Mouse (Mus musculus) cerebellum, postnatal 10 days (tissue): ENCODE results near the gene Kcnip1.

ENCODE experiments used
- DNase-seq, 2 experiments: peaks; one replicate each; pipeline ENCODE4 v3.0.0; 2021; ENCODE audit warnings: mixed read lengths in 2 of 2

Gene Kcnip1

DNA sequence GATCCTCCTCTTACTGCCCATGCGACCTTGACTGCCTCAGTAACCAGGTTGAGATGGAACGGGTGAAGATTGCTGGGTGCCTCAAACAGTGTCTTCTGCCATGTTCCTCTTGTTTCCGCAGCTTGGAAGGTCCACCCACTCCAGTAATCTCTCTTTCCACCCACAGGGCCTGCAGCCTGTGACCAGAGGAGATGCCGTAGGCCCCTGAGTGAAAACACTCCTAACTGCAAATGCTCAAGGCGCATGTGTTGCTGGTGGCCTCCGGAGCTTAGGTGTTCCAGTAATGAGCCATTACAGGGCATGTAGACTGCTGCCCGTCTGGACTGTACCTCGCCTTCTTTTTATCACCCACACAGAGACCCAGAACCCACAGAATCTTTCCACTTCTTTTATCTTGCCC, 55.3 kb downstream of the Kcnip1 start:
- DNase-seq, result no peak

DNA sequence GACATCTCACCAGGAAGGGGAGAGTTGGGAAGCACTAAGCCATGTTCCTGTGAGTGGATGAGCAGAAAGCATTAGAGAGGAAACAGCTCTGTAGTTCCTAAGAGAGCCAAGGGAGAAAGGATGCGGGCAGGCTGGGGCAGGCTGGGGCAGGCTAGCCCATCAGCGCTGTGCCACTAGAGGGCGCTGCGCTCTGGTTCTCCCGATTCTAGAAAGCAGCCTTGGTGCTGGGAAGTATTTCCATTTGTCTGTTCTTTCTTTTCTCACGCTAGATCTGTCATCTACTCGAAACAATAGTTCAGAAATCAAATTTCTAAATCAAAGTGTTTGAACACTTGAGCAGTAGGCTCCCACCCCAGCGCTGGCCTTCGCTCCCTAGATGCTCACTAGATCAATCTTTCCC, 58.7 kb downstream of the Kcnip1 start:
- no peak for DNase-seq

GRCm38 (mm10) chr11:33932386-33933111, 60.4 kb downstream of the Kcnip1 start:
- DNase-seq, result no peak

GRCm38 (mm10) chr11:33931836-33932385, 61.0 kb downstream of the Kcnip1 start:
- no peak for DNase-seq

- peak in 1 of 2 experiments; percentile 61 for DNase-seq
Measured at GRCm38 (mm10) chr11:33929412-33929811, 63.5 kb downstream of the Kcnip1 start.

GRCm38 (mm10) chr11:33928658-33929057, 64.3 kb downstream of the Kcnip1 start:
- peak; percentile 42 to 49 for DNase-seq

DNA sequence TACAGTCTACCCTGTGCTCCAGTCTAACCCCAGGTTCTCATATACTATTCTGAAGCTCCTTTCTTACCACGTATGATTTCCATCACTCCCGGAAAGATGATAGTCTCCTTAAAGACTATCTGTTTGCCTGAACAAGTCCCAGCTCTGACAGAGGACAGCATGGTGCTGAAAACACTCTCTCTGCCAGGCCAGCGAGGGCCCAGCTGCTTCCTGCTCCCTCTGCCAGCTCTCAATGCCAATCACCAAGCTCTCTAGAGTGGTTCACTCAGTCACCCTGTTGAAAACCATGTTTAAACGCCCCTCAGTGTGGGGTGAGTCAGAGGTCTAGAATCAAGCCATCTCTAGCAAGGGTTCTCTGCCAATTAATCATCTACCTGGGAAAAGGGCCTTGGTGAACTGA, 65.1 kb downstream of the Kcnip1 start:
- peak; percentile 78 to 82 for DNase-seq

DNA sequence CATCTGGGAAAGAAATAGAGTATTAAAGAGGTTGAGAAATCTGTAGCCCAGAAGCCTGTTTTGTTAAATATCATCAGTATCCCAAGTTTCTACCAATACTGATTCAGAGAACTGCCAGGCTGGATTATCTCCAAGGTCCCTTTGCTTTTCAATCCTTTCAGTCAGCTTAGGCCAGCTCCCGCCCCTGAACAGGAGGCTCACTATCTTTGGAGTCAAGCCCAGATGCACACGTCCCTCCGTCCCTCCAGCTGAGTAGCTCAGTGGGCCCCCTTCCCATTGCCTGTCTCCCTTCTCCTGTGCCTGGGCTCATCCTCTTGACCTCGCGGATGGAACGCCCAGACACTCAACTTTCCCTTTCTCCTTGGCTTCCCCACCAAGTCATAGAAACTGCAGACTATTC, 65.6 kb downstream of the Kcnip1 start:
- DNase-seq, result peak; percentile 74 to 77

GRCm38 (mm10) chr11:33926551-33926950, 66.4 kb downstream of the Kcnip1 start:
- peak; percentile 30 for DNase-seq

- DNase-seq, result no peak
Measured at GRCm38 (mm10) chr11:33925778-33926177, 67.2 kb downstream of the Kcnip1 start.

- no peak for DNase-seq
Measured at GRCm38 (mm10) chr11:33923031-33923430, 69.9 kb downstream of the Kcnip1 start.

DNA sequence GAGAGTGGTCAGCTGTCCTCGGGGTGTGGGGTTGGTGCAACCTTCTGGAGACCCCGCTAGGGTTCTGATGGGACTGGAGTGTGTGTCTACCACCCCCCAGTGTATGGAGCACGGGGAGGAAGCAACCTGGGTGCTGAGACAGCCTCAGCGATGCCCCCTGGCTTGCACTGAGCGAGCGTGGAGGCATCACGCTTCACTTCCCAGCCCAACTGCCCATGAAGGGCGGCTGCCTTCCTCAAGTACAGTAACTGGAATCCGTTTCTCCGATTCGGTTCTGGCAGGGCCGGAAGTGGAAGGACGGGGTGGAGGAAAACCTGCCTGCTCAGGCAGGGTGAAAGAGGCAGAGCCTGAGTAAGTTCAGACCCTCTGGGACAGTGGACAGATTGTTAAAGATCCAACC, 71.5 kb downstream of the Kcnip1 start:
- no peak for DNase-seq

DNA sequence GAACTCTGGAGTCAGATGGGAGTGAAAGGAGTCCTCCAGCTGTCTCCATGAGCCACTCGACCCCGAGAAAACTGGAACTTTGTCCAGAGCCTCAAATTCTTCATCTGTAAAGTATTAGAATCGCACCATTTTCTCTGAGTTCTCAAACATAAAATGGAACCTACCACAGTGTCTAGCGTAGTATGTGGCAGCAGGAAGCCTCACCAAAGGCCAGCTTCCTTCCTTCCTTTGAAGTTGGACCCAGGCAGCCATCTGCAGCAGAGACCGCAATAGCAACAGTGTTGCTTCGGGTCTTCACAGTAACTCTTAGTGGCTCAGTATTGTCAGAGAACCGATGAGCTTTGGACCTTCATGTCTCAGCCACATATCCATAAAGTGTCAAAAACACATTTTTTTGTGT, 73.1 kb downstream of the Kcnip1 start:
- no peak for DNase-seq

GRCm38 (mm10) chr11:33918424-33918823, 74.5 kb downstream of the Kcnip1 start:
- DNase-seq, result no peak

DNA sequence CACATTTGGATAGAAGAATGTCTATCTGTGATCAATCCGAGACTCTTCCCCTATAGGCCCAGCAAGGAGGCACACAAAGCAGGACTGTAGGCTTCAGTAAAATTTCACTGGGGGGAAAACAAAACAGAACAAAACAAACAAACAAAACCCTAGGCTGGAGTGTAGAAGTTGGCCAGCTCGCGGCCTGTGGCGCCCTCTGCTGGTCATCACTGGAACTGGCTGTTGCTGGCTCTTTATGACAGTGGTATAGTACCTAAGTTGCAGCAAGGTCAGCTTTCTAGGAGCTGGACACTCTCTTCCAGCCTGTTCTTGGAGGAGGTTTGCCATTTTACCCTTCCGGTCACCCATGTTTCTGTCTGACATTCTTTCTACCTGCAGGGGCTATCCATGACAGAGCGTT, 75.4 kb downstream of the Kcnip1 start:
- DNase-seq, result peak; percentile 87 to 93

- no peak for DNase-seq
Measured at GRCm38 (mm10) chr11:33914216-33914615, 78.7 kb downstream of the Kcnip1 start.

- DNase-seq, result peak; percentile 29 to 42
Measured at GRCm38 (mm10) chr11:33913061-33913460, 79.9 kb downstream of the Kcnip1 start.

DNA sequence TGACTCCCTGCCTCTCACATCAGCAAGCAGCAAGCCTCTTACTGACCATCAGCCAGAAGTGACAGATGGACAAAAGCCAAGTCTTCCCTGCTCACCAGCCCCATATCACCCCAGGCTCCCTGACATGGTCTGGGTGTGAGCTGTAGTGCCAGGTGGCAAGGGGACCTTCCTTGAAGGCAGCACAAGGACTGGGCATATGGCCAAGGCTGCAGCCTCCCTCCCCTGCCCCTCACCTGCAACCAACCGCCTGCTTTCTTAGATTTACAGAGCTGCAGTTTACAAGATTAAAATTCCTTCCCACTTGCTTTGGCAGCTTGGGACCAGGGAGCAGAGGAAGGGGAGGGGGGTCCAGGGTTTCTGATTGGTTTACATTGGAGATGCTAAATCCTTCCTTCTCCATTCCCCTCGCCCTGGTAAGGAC, 80.8 kb downstream of the Kcnip1 start:
- peak; percentile 81 to 89 for DNase-seq

DNA sequence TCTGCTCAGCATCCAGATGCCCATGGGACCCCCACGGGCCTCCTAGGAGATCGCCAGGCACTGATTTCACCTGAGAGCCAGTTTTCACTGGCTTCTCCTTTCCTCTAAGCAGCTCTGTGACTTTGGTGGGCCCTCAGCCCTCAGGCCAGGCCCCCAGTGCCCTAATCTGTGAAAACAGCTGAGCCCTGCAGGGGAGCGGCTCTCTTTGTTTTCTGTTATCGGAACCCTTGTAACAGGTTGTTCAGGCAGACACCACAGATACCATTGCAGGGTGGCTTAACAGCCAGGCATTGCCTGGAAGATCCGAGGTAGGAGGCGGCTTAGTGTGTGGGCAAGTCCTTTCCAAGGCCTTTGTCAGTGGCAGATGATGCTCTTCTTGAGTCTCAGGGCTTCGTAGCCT, 82.0 kb downstream of the Kcnip1 start:
- no peak for DNase-seq

GRCm38 (mm10) chr11:33908360-33909175, 84.4 kb downstream of the Kcnip1 start:
- DNase-seq, result no peak

DNA sequence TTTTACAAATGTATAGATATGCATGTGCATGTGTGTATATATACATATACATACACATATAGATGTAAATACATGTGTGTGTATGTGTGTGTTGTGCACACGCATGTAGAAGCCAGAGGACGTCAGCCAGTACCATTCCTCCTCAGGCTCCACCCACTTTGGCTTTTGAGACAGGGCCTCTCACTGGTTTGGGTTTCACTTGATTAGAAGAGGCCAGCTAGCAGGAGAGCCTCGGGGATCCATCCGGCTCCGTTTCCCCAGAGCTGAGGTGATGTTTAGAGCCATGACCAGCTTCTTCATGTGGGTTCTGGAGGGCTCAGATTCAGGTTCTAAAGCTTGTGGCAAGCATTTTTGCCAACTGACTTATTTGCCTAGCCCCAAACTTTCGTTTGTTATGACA, 89.5 kb downstream of the Kcnip1 start:
- no peak for DNase-seq

DNA sequence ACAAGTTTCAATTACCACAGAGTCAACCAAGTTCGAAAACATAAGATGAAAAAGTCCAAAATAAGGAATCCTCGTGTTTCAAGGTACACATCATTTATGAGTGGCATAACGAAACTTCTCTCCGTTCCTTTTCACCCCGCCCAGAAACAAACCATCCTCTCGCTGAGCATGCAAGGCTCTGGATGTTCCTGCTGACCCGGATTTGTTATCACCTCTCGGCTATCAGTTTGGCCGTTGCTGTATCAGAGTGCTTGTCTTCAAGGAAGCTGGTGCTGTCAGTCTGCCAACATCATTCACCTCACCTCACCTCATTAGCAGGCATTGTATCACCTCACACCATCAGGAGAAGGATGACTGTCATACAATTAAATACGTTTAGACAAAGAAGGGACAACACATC, 90.6 kb downstream of the Kcnip1 start:
- DNase-seq, result no peak

- DNase-seq, result no peak
Measured at GRCm38 (mm10) chr11:33901783-33902182, 91.2 kb downstream of the Kcnip1 start.

- DNase-seq, result no peak
Measured at GRCm38 (mm10) chr11:33891084-33891483, 101.9 kb downstream of the Kcnip1 start.
